Mouse (Mus musculus): ENCODE results near the gene Defa33. TPM values are rescaled to one million over a fixed set of nuclear protein-coding genes. Genes with fewer than 3 reads are reported as not detected.

Defa33 gene
- polyA plus RNA-seq (2012; rRNA removed) = not detected in 2 replicates

GRCm38 (mm10) chr8:21391511-21391910 is at the start of gene Defa33:
Gene Defa33 (plus strand): TSS chr8:21391811.

GRCm38 (mm10) chr8:21378215-21378614 is 13.4 kb upstream of the Defa33 start, which contains the start of gene Defa2:
Gene Defa2 (plus strand): TSS chr8:21378515.

DNA sequence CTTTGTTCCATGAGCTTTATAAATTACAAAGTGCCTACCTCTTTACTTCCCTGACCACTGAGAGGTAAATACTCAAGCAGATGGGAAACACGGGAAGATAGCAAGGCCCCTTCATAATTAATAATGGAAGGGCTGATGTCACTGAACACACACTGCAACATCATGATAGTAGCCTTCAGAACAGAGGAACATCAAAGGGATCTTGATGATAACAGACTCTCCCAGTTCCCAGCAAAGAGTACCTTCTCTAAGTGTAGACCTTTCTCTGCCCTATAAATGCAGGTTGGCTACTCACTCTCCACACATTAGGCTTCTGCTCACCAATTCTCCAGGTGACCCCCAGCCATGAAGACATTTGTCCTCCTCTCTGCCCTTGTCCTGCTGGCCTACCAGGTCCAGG is 35.5 kb downstream of the Defa33 start, which contains the start of gene Defa36:
Gene Defa36, plus strand, starts transcription at position 301 of the 400 bp plus-strand sequence.

Other genes starting within 250 kb of the Defa33 start
- not detected in 2 replicates for gene Defa22, start 229.5 kb upstream of the Defa33 start, polyA plus RNA-seq (2012; rRNA removed)
- gene Defa31, start 200.2 kb upstream of the Defa33 start, polyA plus RNA-seq (2012; rRNA removed) = not detected in 2 replicates
- gene Gm15293, start 190.2 kb upstream of the Defa33 start, polyA plus RNA-seq (2012; rRNA removed) = not detected in 2 replicates
- not detected in 2 replicates for gene Gm15292, start 142.1 kb upstream of the Defa33 start, polyA plus RNA-seq (2012; rRNA removed)
- not detected in 2 replicates for gene Defa27, start 76.3 kb upstream of the Defa33 start, polyA plus RNA-seq (2012; rRNA removed)
- not detected in 2 replicates for gene Defa29, start 64.8 kb upstream of the Defa33 start, polyA plus RNA-seq (2012; rRNA removed)
- not detected in 2 replicates for gene Defa2, start 13.3 kb upstream of the Defa33 start, polyA plus RNA-seq (2012; rRNA removed)
- gene Defa36, start 35.6 kb downstream of the Defa33 start, polyA plus RNA-seq (2012; rRNA removed) = not detected in 2 replicates
- gene Gm7849, start 64.7 kb downstream of the Defa33 start, polyA plus RNA-seq (2012; rRNA removed) = not detected in 2 replicates
- not detected in 2 replicates for gene Defa20, start 117.4 kb downstream of the Defa33 start, polyA plus RNA-seq (2012; rRNA removed)
- gene Defa32, start 137.2 kb downstream of the Defa33 start, polyA plus RNA-seq (2012; rRNA removed) = not detected in 2 replicates
- gene Defa37, start 173.6 kb downstream of the Defa33 start, polyA plus RNA-seq (2012; rRNA removed) = not detected in 2 replicates
- gene Defa28, start 191.2 kb downstream of the Defa33 start, polyA plus RNA-seq (2012; rRNA removed) = not detected in 2 replicates
- not detected in 2 replicates for gene Gm7861, start 202.7 kb downstream of the Defa33 start, polyA plus RNA-seq (2012; rRNA removed)
- gene Defa26, start 226.4 kb downstream of the Defa33 start, polyA plus RNA-seq (2012; rRNA removed) = not detected in 2 replicates

Data from colon, adult 2 months (tissue).